Comparison of ENCODE assay signal across 10 mouse cellular contexts in genomic region chr5:31254452-31254851, GRCm38 (mm10). TPM values are rescaled to one million over a fixed set of nuclear protein-coding genes. Genes with fewer than 3 reads are reported as not detected.
DNase-seq lines count a peak whose midpoint lies in the region; TF ChIP-seq lines count a peak whose summit lies in the region.
"Had no signal": no experiment of that assay in that cellular context is flagged by ENCODE, and none has a peak within 500 bp of the region (broad histone marks: within the 10 kb centered on the region; RNA-seq: fewer than 3 reads in every experiment).

No protein-coding gene starts in this region.

- H3K4me1 ChIP-seq in testis, adult 2 months (ENCODE audit: control insufficient read depth, insufficient read depth, low read length) = peaks cover 11% of the 10 kb centered on the region
- peaks cover 49% of the 10 kb centered on the region for H3K4me1 ChIP-seq in heart, embryonic 10.5 days

- no peak for TF ChIP-seq POLR2A in testis, adult 2 months (IDR thresholded peaks at IDR 0.05; ENCODE audit: control insufficient read depth, low read depth, low read length)

- no peak for TF ChIP-seq CTCF in testis, adult 2 months (IDR thresholded peaks at IDR 0.05; ENCODE audit: control insufficient read depth, insufficient read depth, insufficient replicate concordance, low read depth, low read length)

- no peaks in the 10 kb centered on the region for H3K9me3 ChIP-seq in heart, embryonic 10.5 days

- peak overlapping the region; percentile 92 for H3K4me3 ChIP-seq in testis, adult 2 months (ENCODE audit: control insufficient read depth, low read depth, low read length)
- H3K4me3 ChIP-seq in heart, embryonic 10.5 days = no peak overlapping the region

- no peak for DNase-seq in testis, postnatal 14 days (ENCODE audit: low spot score)
- peak; percentile 71 for DNase-seq in heart, embryonic 10.5 days (ENCODE audit: low spot score)
- DNase-seq in kidney, postnatal 36 days = peak; percentile 53 to 70
- DNase-seq in testis, postnatal 10 days (ENCODE audit: low spot score) = peak; percentile 40
- DNase-seq in ovary, postnatal 10 days (ENCODE audit: low spot score) = no peak
- no peak for DNase-seq in ovary, adult 18-20 months (ENCODE audit: low spot score)
- DNase-seq in left cerebral cortex, adult 9 months (ENCODE audit: low spot score in 2 of 2) = no peak
- DNase-seq: forebrain, postnatal 0 days; lung, embryonic 14.5 days had no signal

- H3K27me3 ChIP-seq in testis, adult 2 months (ENCODE audit: control insufficient read depth, insufficient read depth, low read length) = no peaks in the 10 kb centered on the region
- H3K27me3 ChIP-seq in heart, embryonic 10.5 days (ENCODE audit: insufficient read depth, poor library complexity, severe bottlenecking) = no peaks in the 10 kb centered on the region

- WGBS in heart, embryonic 10.5 days = 84% methylated on average over 7 of the region's 7 CpGs

- H3K36me3 ChIP-seq in testis, adult 2 months (ENCODE audit: control insufficient read depth, insufficient read depth, low read length) = peaks cover 10% of the 10 kb centered on the region
- peaks cover 82% of the 10 kb centered on the region for H3K36me3 ChIP-seq in heart, embryonic 10.5 days

- H3K27ac ChIP-seq in testis, adult 2 months (ENCODE audit: control insufficient read depth, insufficient read depth, low read depth, low read length) = peak overlapping the region; percentile 87
- peak overlapping the region; percentile 75; the same call in 1 of the 2 replicates for H3K27ac ChIP-seq in heart, embryonic 10.5 days

RNA-seq across cellular contexts. Expression of gene Krtcap3, which starts 3.0 kb away (rescaled TPM):
- polyA plus RNA-seq in testis, adult 2 months (2012; rRNA removed) = 20.9 and 23.1 TPM in 2 replicates
- polyA plus RNA-seq in heart, embryonic 10.5 days (2016; fragmentation: Nextera tagmentation; extraction: Ambion mirVana) = 10.2 and 13.1 TPM in 2 replicates

RNA-seq across cellular contexts. Expression of gene Gm9970, which starts 13.4 kb away (rescaled TPM):
- polyA plus RNA-seq in testis, adult 2 months (2012; rRNA removed) = 86.1 and 103 TPM in 2 replicates
- polyA plus RNA-seq in heart, embryonic 10.5 days (2016; fragmentation: Nextera tagmentation; extraction: Ambion mirVana) = 0.28 TPM in 1 of 2 replicates, not detected in the other

RNA-seq across cellular contexts. Expression of gene Nrbp1, which starts 13.8 kb away (rescaled TPM):
- 62.5 and 64.2 TPM in 2 replicates for polyA plus RNA-seq in testis, adult 2 months (2012; rRNA removed)
- polyA plus RNA-seq in heart, embryonic 10.5 days (2016; fragmentation: Nextera tagmentation; extraction: Ambion mirVana) = 149 and 153 TPM in 2 replicates

RNA-seq across cellular contexts. Expression of gene Ppm1g, which starts 34.0 kb away (rescaled TPM):
- polyA plus RNA-seq in testis, adult 2 months (2012; rRNA removed) = 392 and 429 TPM in 2 replicates
- 148 and 151 TPM in 2 replicates for polyA plus RNA-seq in heart, embryonic 10.5 days (2016; fragmentation: Nextera tagmentation; extraction: Ambion mirVana)

RNA-seq across cellular contexts. Expression of gene Ift172, which starts 36.5 kb away (rescaled TPM):
- polyA plus RNA-seq in testis, adult 2 months (2012; rRNA removed) = 439 and 454 TPM in 2 replicates
- polyA plus RNA-seq in heart, embryonic 10.5 days (2016; fragmentation: Nextera tagmentation; extraction: Ambion mirVana) = 28.6 and 31.1 TPM in 2 replicates

Comparison
In these comparisons a context has a peak if more than half of its experiments do, and no peak if none do; other contexts are left out.
1. DNase-seq: peak in heart, embryonic 10.5 days (single experiment), kidney, postnatal 36 days (2 of 2) and testis, postnatal 10 days (single experiment); none in testis, postnatal 14 days (single experiment), ovary, postnatal 10 days (single experiment), ovary, adult 18-20 months (single experiment) and left cerebral cortex, adult 9 months (0 of 2).
2. RNA of gene Gm9970, which starts 13.4 kb away (polyA plus RNA-seq): 86.1 to 103 TPM in testis, adult 2 months; 0.28 TPM in heart, embryonic 10.5 days; every median in the first group is over 10 times any median in the second.